Mouse (Mus musculus) right cerebral cortex, postnatal 4 days (tissue): ENCODE results near the gene Col4a2.
A peak's percentile ranks its signal among the peaks of the same experiment; 100 is the strongest.

ENCODE experiments used
- DNase-seq: peaks from one replicate; pipeline ENCODE4 v3.0.0-alpha.2; 2022

The Col4a2 gene

GRCm38 (mm10) chr8:11312349-11313175 lies at the start of gene Col4a2, which contains the start of gene Col4a1:
TSS of gene Col4a2 (plus strand) at chr8:11312805.
TSS of gene Col4a1 (minus strand) at chr8:11312826.
- DNase-seq, result peak; percentile 76

DNA sequence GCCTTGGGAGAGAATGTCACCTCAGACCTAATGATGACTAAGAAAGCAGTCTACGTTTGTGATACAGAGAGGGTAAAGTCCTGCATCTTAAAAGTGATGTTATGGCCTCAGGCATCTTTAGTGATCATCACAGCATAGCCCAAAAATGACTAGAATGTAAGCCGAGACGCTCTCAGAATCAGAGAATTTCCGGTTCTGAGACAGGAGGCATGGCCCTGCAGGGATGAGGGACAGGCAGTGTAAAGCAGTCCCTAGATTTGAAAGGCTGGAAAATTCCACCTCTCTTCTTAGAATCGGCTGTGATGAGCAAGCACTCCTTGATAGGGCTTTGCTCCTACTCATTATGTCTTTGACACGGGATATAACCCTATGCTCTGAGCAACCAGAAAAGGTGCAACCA lies 48.8 kb upstream of the Col4a2 start:
- DNase-seq, result no peak

DNA sequence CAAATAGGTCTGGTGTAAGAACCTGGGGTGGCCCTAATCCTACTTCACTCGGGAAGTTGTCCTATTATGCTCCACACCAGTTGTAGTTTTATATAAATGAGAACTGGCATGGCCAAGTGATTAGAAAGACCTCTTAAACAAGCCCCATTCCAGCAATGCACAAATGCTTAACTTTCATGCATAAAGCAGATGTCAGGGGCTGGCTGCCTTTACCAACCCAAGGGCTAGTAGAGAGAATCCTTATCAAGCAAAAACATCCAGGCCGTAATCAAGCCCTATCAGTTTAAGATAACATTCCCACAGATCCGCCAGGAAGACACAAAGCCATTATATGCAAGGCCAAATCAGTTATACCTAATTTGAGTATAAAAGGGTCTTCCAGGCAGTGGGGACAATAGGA lies 46.6 kb upstream of the Col4a2 start:
- DNase-seq, result no peak

- DNase-seq, result no peak
Observed at GRCm38 (mm10) chr8:11266471-11266870, 46.1 kb upstream of the Col4a2 start.

DNA sequence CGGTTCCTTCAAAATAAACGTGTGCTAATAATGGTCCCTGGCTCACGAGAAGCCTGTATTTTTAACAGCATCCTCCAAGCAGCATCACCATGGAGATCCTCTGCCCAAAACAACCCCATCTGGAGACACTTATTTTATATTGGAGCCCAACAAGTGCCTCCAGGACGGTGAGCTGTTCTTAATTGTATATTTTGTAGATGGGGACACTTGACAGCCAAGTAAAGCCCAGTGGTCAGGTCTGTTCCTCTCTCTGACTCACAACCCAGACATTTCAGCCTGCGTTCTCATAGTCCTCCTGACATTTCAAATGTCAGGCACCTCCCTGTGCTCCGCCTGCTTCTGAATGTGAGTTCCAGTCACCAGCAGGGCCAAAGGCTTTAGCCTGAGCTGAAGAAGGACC lies 43.9 kb upstream of the Col4a2 start:
- DNase-seq, result no peak

GRCm38 (mm10) chr8:11270826-11271225 lies 41.8 kb upstream of the Col4a2 start:
- DNase-seq, result no peak

DNA sequence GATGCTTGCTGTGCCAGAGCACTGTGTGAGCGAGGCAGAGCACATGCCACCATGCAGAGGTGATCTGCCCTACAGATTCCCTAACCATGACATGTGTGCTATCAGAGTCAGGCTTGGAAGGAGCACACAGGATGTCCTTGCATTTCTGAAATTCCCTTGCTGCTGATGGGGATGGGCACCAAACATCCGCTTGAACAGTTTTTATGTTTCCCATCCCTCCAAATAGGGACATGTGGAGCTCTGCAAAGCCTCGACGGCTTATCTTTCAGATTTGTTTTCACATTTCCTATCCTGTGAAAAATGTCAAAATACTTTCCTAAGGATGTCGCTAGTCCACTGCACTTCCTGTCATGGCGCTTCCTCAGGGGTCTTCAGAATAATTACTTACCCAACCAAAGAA lies 40.4 kb upstream of the Col4a2 start:
- no peak for DNase-seq

GRCm38 (mm10) chr8:11273506-11274158 lies 39.0 kb upstream of the Col4a2 start:
- DNase-seq, result no peak

DNA sequence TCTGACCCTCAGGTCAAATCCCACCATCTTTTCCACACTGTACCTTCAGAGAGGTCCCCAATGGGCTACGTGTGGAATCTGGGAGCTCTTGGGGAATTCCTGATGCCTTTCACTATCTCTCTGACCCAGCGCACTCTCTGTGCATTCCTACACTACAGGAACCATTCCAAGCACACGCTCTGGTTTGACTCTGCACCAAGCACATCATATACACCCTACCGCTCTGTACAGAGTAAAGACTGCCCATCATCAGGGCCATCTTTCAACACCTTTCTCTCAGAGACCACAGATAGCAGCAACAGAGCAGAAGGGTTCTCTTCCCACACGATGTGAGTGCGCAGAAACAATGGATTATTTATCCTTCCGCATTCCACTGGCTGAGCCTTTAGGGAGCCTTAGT lies 38.2 kb upstream of the Col4a2 start:
- DNase-seq, result no peak

DNA sequence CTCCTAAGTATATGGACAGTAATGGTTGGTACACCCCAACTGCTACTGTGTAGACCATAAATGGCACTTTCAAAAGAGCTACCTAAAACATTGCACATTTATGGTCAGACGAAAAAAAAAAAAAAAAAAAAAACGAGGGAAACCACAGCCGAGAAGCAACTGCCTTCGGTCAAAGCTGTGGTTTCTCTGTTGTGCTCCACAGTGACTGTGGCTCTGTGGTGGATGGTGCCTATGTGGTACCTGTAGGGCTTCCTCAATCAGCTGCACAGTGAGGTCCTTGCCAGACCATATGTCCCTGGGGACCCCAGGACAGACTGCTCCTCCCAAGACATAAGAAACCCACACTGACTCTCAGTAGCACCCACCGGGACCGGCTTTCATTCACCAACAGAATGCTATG lies 36.3 kb upstream of the Col4a2 start:
- no peak for DNase-seq

DNA sequence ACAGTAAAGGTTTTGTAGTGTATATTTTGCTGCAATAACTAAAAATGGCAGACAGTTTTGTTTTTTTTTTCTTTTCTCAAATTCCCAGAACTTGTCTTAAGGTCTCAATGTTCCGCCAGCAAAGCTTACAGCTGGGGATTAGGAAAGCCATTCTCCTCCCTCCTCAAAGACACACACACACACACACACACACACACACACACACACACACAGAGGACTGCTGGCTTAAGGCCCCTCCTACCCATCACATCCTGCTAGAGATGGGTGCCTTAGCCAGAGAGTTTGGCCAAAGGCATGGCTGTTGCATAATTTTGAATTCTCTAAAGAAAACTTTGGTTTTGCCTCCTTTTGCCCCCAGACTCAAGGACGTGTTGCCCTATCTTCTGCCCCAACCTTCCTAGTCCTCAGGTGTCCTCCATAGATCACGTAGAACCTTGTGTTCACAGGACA lies 35.0 kb upstream of the Col4a2 start:
- DNase-seq, result no peak

DNA sequence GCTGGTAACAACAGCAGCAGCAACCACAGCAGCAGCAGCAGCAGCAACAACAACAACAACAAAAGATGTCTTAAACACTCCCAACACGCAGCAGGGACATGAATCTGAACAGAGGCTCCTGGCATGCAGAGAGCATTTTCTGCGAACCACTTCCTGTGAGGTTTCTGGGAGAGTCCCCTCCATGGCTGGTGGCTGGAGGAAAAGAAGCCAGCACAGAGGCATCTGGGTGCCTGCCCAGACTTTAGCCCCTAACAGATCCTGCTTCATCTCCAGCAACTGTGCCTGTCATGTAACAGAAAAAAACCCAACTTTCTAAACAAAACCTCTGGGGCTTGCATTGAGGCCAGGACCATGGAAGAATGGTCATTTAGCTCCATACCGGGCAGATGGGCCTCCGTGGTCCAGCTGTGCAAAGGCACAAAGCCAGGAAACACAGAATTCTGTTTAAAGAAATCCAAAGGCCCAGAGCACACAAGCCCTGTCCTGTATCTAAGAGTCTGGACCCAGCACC lies 34.4 kb upstream of the Col4a2 start:
- no peak for DNase-seq

- no peak for DNase-seq
Observed at GRCm38 (mm10) chr8:11279296-11279826, 33.2 kb upstream of the Col4a2 start.

GRCm38 (mm10) chr8:11280721-11281268 lies 31.8 kb upstream of the Col4a2 start:
- no peak for DNase-seq

GRCm38 (mm10) chr8:11282139-11282538 lies 30.5 kb upstream of the Col4a2 start:
- DNase-seq, result no peak

GRCm38 (mm10) chr8:11282696-11283095 lies 29.9 kb upstream of the Col4a2 start:
- no peak for DNase-seq

DNA sequence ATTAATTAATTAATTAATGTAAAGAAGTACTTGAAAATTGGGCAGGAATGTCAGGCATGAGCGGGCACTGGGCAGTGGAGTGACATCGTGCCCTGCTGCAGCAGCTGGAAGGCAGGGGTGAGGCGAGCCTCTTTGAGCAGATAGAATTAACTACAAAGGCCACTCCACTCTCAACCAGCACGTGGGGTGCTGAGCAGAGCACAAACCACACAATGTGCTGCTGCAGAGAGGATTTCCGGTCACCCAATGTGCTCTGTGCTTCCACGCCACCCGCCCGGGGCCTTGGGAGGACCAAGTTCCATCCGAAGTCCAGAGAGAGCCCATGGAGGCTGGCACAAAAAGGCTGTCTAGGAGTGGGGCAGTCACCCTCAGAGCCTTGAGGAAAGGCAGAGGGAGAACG lies 29.4 kb upstream of the Col4a2 start:
- no peak for DNase-seq

GRCm38 (mm10) chr8:11285437-11285836 lies 27.2 kb upstream of the Col4a2 start:
- no peak for DNase-seq

DNA sequence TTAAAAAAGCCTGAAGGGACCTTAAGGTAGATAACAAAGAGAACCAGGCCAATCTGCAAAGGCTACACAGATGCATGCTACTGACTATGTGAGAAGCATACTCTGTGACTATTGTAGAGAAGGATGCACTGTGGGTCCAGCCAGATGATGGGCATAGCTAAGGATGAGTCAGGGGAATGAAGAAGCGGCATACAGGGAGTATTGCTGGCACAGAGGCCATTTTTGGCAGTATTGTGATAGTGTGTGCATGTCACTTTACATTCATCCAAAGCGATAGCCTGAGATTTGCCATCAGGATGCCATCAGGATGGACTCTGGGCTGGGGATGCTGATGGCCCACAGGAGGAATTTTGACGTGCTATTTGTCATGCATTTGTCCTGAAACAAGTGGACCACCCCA lies 25.5 kb upstream of the Col4a2 start:
- DNase-seq, result no peak

DNA sequence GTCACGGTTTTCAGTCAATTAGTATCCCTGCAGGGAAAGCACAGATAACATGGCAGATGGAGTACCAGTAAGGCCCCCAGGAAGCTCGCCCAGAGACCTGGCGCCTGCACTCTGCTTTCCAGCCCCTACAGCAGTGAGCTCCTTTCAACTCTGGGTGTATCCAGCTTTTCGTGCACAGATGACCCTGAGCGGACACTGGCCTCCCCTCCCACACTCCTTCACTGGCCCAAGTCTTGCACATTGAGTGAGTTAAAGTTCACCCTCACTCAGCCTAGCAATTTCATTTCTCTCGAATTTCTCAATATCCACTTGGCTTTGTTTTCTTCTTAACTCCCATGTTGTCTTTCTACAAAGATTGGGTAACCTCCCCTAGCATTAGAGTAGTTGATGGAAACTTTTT lies 24.3 kb upstream of the Col4a2 start:
- DNase-seq, result no peak

DNA sequence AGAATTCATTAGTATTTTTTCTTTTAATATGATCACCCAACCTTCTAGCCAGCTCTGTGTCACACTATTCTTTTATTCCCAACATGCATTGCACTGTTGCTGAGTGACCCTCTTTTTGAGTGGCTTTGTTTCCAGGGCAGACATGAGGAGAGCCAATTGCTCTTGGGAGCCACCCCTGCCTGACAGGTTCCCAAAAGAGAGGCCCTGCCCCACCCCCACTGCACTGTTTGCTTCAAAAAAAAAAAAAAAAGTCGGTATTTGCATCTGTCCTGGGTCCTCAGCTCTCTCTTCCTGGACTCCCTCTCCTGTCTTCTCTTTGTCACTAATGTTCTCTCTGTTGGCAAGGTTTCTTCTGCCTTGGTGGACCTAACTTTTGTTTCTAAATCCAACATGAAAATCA lies 22.1 kb upstream of the Col4a2 start:
- DNase-seq, result no peak

GRCm38 (mm10) chr8:11292611-11293010 lies 20.0 kb upstream of the Col4a2 start:
- no peak for DNase-seq

GRCm38 (mm10) chr8:11296282-11296943 lies 16.2 kb upstream of the Col4a2 start:
- DNase-seq, result no peak
